In the genomic region with DNA sequence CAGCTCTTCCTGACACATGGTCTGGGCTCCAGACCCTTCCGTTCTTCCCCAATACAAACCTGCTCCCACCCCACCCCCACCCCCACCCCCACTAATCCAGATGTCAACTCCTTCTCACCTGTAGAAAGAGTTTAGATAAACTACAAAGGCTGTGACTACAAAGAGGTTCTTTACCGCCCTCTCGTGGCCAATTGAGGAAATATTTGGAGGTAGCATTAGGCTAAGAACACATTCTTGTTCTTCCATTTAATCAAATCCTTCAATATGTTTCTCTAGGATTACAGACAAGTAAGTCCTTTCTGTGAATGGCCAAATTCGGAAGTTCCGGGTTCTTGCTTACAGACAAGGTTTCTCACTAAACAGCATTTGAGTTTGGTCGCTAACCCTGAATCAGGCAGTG, we compare ENCODE assay signal across 8 mouse cellular contexts. TPM values are rescaled to one million over a fixed set of nuclear protein-coding genes. Genes with fewer than 3 reads are reported as not detected.
DNase-seq lines count a peak whose midpoint lies in the region; ATAC-seq and TF ChIP-seq lines count a peak whose summit lies in the region.
"Had no signal": no experiment of that assay in that cellular context is flagged by ENCODE, and none has a peak within 500 bp of the region (broad histone marks: within the 10 kb centered on the region; RNA-seq: fewer than 3 reads in every experiment).

No protein-coding gene starts in this region.

- no peaks in the 10 kb centered on the region; the same call in 1 of the 2 replicates for H3K27me3 ChIP-seq in midbrain, embryonic 10.5 days (ENCODE audit: low read depth, poor library complexity, severe bottlenecking)
- H3K27me3 ChIP-seq in midbrain, embryonic 15.5 days (replicated peaks): no peaks in the 10 kb centered on the region
- H3K27me3 ChIP-seq in liver, postnatal 0 days (ENCODE audit: insufficient read depth, low read length): no peaks in the 10 kb centered on the region
- H3K27me3 ChIP-seq in small intestine, adult 2 months (ENCODE audit: control insufficient read depth, insufficient read depth, low read length): 0 out of 2 replicates have a peak, but pooled peaks cover 3% of the 10 kb centered on the region
- H3K27me3 ChIP-seq: limb, embryonic 15.5 days had no signal

- 39% methylated on average over 6 of the region's 6 CpGs for WGBS in midbrain, embryonic 10.5 days
- WGBS in midbrain, embryonic 15.5 days: 39% methylated on average over 6 of the region's 6 CpGs
- WGBS in liver, postnatal 0 days (ENCODE audit: insufficient replicate concordance): 32% methylated on average over 6 of the region's 6 CpGs
- 33% methylated on average over 6 of the region's 6 CpGs for WGBS in small intestine, adult 2 months

- peak; percentile 64 for TF ChIP-seq CTCF in liver, postnatal 0 days (IDR thresholded peaks at IDR 0.05; ENCODE audit: low read depth)
- TF ChIP-seq CTCF in small intestine, adult 2 months (IDR thresholded peaks at IDR 0.05; ENCODE audit: extremely low read depth, insufficient read length, insufficient replicate concordance, low read depth, low read length): peak; percentile 31; the same call in 1 of the 2 replicates

- DNase-seq in midbrain, embryonic 10.5 days (ENCODE audit: low spot score): peak; percentile 35
- peak; percentile 67 for DNase-seq in adipocyte (ENCODE audit: low spot score)
- peak; percentile 72 for DNase-seq in embryo, embryonic 10 days (ENCODE audit: low spot score)
- DNase-seq in kidney, adult 9 months: peak; percentile 54
- DNase-seq in liver, postnatal 0 days: peak; percentile 40

- no peaks in the 10 kb centered on the region for H3K9me3 ChIP-seq in midbrain, embryonic 10.5 days (replicated peaks)
- no peaks in the 10 kb centered on the region for H3K9me3 ChIP-seq in midbrain, embryonic 15.5 days
- no peaks in the 10 kb centered on the region for H3K9me3 ChIP-seq in liver, postnatal 0 days (ENCODE audit: low read length)
- H3K9me3 ChIP-seq: limb, embryonic 15.5 days had no signal

- no peaks in the 10 kb centered on the region for H3K36me3 ChIP-seq in midbrain, embryonic 10.5 days
- H3K36me3 ChIP-seq in midbrain, embryonic 15.5 days (replicated peaks): no peaks in the 10 kb centered on the region
- H3K36me3 ChIP-seq in liver, postnatal 0 days (replicated peaks; ENCODE audit: insufficient read depth, low read length): no peaks in the 10 kb centered on the region
- H3K36me3 ChIP-seq in small intestine, adult 2 months (ENCODE audit: control insufficient read depth, insufficient read depth, low read length): no peaks in the 10 kb centered on the region
- H3K36me3 ChIP-seq: limb, embryonic 15.5 days had no signal

- no peak overlapping the region for H3K9ac ChIP-seq in midbrain, embryonic 15.5 days
- H3K9ac ChIP-seq in liver, postnatal 0 days (replicated peaks): no peak overlapping the region
- H3K9ac ChIP-seq: limb, embryonic 15.5 days had no signal

- TF ChIP-seq EP300 in liver, postnatal 0 days (IDR thresholded peaks at IDR 0.05; ENCODE audit: low read depth): no peak

- no peak overlapping the region for H3K4me2 ChIP-seq in midbrain, embryonic 15.5 days
- no peak overlapping the region for H3K4me2 ChIP-seq in liver, postnatal 0 days (ENCODE audit: low read depth, low read length)
- H3K4me2 ChIP-seq: limb, embryonic 15.5 days had no signal

- no peaks in the 10 kb centered on the region for H3K4me1 ChIP-seq in midbrain, embryonic 10.5 days
- H3K4me1 ChIP-seq in midbrain, embryonic 15.5 days: no peaks in the 10 kb centered on the region
- H3K4me1 ChIP-seq in liver, postnatal 0 days (ENCODE audit: insufficient read depth): no peaks in the 10 kb centered on the region
- no peaks in the 10 kb centered on the region for H3K4me1 ChIP-seq in small intestine, adult 2 months (ENCODE audit: control insufficient read depth, insufficient read depth, insufficient read length, low read length)
- H3K4me1 ChIP-seq: limb, embryonic 15.5 days had no signal

- ATAC-seq in midbrain, embryonic 15.5 days (replicated peaks): no peak
- ATAC-seq in liver, postnatal 0 days: no peak

- TF ChIP-seq POLR2A in small intestine, adult 2 months (IDR thresholded peaks at IDR 0.05; ENCODE audit: low read depth, low read length): no peak

- no peak overlapping the region for H3K4me3 ChIP-seq in midbrain, embryonic 10.5 days
- no peak overlapping the region for H3K4me3 ChIP-seq in midbrain, embryonic 15.5 days
- no peak overlapping the region for H3K4me3 ChIP-seq in liver, postnatal 0 days (ENCODE audit: low read depth, low read length)
- H3K4me3 ChIP-seq in small intestine, adult 2 months (ENCODE audit: low read depth, low read length): no peak overlapping the region
- H3K4me3 ChIP-seq: limb, embryonic 15.5 days had no signal

- H3K27ac ChIP-seq in midbrain, embryonic 10.5 days (replicated peaks): no peak overlapping the region
- no peak overlapping the region for H3K27ac ChIP-seq in midbrain, embryonic 15.5 days
- no peak overlapping the region for H3K27ac ChIP-seq in liver, postnatal 0 days (ENCODE audit: low read depth)
- H3K27ac ChIP-seq in small intestine, adult 2 months (ENCODE audit: insufficient read depth, low read depth, low read length): no peak overlapping the region
- H3K27ac ChIP-seq: limb, embryonic 15.5 days had no signal

RNA-seq across cellular contexts. Expression of gene Cxcl13, which starts 14.1 kb away (rescaled TPM):
- 0.20 TPM in 1 of 2 replicates, not detected in the other for polyA plus RNA-seq in midbrain, embryonic 10.5 days (2016; fragmentation: Nextera tagmentation; extraction: Ambion mirVana)
- 1.1 TPM in 1 of 2 replicates, not detected in the other for polyA plus RNA-seq in midbrain, embryonic 15.5 days (2015; fragmentation: Nextera tagmentation; extraction: Ambion mirVana)
- polyA plus RNA-seq in liver, postnatal 0 days (2015; fragmentation: Nextera tagmentation; extraction: Ambion mirVana): 0.09 and 0.18 TPM in 2 replicates
- 0.24 and 0.33 TPM in 2 replicates for polyA plus RNA-seq in small intestine, adult 2 months (2012; rRNA removed)
